Mouse (Mus musculus) intestine, embryonic 14.5 days (tissue): ENCODE data around the gene Ip6k2. TPM values are rescaled to one million over a fixed set of nuclear protein-coding genes. Genes with fewer than 3 reads are reported as not detected.

ENCODE experiments used
- ATAC-seq: fragments of 200-750 bp; cut with Nextera tagmentation; replicated peaks from 2 replicates; pipeline ENCODE4 v1.8.0; 2017; ENCODE audit warnings: low read depth, moderate number of reproducible peaks, moderate TSS enrichment, moderate library complexity; ENCODE audit not compliant: low FRiP score, low TSS enrichment
- DNase-seq: peaks from one replicate; pipeline ENCODE4 v3.0.0-alpha.2; 2018; ENCODE audit warnings: low spot score
- H3K27ac ChIP-seq: fragments of 300-500 bp; sonication (generic); 2 replicates; pipeline ENCODE4 v1.5.1; 2014; ENCODE audit warnings: low read depth, mild to moderate bottlenecking, control low read depth
- H3K27me3 ChIP-seq: fragments of 300-500 bp; sonication (generic); replicated peaks from 2 replicates; pipeline ENCODE4 v1.6.1; 2014; ENCODE audit warnings: low read length, control low read depth; ENCODE audit not compliant: control insufficient read depth, insufficient read depth
- H3K36me3 ChIP-seq: fragments of 300-500 bp; sonication (generic); 2 replicates; pipeline ENCODE4 v1.6.1; 2014; ENCODE audit warnings: low read length, control low read depth; ENCODE audit not compliant: control insufficient read depth, insufficient read depth
- H3K4me1 ChIP-seq: fragments of 300-500 bp; sonication (generic); replicated peaks from 2 replicates; pipeline ENCODE4 v1.6.1; 2014; ENCODE audit warnings: low read length, control low read depth, mixed read lengths; ENCODE audit not compliant: control insufficient read depth, insufficient read depth
- H3K4me2 ChIP-seq: fragments of 300-500 bp; sonication (generic); 2 replicates; pipeline ENCODE4 v1.6.1; 2014; ENCODE audit warnings: low read length
- H3K4me3 ChIP-seq: fragments of 300-500 bp; sonication (generic); 2 replicates; pipeline ENCODE4 v1.5.1; 2014; ENCODE audit warnings: low read depth, low read length, control low read depth, mixed read lengths
- H3K9ac ChIP-seq: fragments of 300-500 bp; sonication (generic); 2 replicates; pipeline ENCODE4 v1.6.1; 2014; ENCODE audit warnings: mild to moderate bottlenecking, low read length
- H3K9me3 ChIP-seq: fragments of 300-500 bp; sonication (generic); 2 replicates; pipeline ENCODE4 v1.6.1; 2016; ENCODE audit warnings: low read length, control low read depth; ENCODE audit not compliant: control insufficient read depth
- WGBS: fragments of 180-500 bp; shearing (Covaris S2); extraction: QIAGEN DNeasy Blood & Tissue Kit; methylation state at CpG from one replicate; pipeline ENCODE4 v1.1.7; 2014; 5-methylcytosine and 5-hydroxymethylcytosine counted together
- polyA plus RNA-seq: library from polyadenylated mRNA; unstranded; fragments of >200 nt; fragmentation: Nextera tagmentation; extraction: Ambion mirVana; gene quantifications from 2 replicates; pipeline ENCODE4 v1.2.1, GENCODE M21; 2014

The Ip6k2 gene
- polyA plus RNA-seq, 1 experiment from 2014 or later, result 107 TPM

DNA sequence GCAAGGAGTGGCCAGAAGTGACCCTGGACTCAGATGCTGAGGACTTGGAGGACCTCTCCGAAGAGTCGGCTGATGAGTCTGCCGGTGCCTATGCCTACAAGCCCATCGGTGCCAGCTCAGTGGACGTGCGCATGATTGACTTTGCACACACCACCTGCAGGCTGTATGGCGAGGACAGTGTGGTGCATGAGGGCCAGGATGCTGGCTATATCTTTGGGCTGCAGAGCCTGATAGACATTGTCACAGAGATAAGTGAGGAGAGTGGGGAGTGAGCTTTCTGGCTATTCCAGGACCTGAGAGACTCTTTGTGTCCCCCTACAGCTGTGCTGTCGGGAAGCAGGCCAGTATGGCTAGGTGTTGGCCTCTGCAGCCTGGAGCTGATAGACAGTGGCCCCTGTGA lies 22.2 kb downstream of the Ip6k2 start:
- H3K36me3 ChIP-seq, result peaks cover 62% of the 10 kb centered on the region
- H3K9me3 ChIP-seq, result no peaks in the 10 kb centered on the region
- no peak overlapping the region for H3K4me3 ChIP-seq
- ATAC-seq (no peak), DNase-seq (no peak)
- H3K27ac ChIP-seq, result no peak overlapping the region
- no peaks in the 10 kb centered on the region for H3K27me3 ChIP-seq
- H3K4me2 ChIP-seq, result no peak overlapping the region
- no peak overlapping the region for H3K9ac ChIP-seq
- WGBS, result 83% methylated on average over 8 of the region's 8 CpGs
- no peaks in the 10 kb centered on the region; the same call in 1 of the 2 replicates for H3K4me1 ChIP-seq

DNA sequence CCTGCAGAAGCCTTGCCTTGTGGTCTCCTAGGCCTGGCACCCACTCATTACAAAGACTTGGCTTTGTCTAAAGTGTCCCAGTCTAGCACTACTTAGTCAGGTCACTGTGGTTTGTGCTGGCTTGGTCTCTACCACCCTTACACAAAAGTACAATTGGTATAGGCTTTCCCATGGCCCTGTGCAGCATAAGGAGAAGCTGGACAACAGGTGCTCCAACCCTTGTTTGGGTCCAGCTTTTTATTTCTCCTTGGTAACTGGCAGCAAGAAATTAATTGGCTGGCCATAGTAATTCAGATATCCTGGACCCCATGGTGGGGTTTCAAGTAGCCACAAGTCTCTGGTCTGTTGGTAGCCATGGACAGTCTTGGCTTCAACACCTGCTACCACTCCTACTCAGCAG lies 22.8 kb downstream of the Ip6k2 start:
- no peak overlapping the region for H3K27ac ChIP-seq
- H3K36me3 ChIP-seq, result peaks cover 62% of the 10 kb centered on the region
- DNase-seq, result no peak
- H3K9ac ChIP-seq, result no peak overlapping the region
- H3K27me3 ChIP-seq, result no peaks in the 10 kb centered on the region
- ATAC-seq, result no peak
- H3K4me3 ChIP-seq, result no peak overlapping the region
- no peaks in the 10 kb centered on the region for H3K9me3 ChIP-seq
- H3K4me1 ChIP-seq, result no peaks in the 10 kb centered on the region; the same call in 1 of the 2 replicates
- no peak overlapping the region for H3K4me2 ChIP-seq

DNA sequence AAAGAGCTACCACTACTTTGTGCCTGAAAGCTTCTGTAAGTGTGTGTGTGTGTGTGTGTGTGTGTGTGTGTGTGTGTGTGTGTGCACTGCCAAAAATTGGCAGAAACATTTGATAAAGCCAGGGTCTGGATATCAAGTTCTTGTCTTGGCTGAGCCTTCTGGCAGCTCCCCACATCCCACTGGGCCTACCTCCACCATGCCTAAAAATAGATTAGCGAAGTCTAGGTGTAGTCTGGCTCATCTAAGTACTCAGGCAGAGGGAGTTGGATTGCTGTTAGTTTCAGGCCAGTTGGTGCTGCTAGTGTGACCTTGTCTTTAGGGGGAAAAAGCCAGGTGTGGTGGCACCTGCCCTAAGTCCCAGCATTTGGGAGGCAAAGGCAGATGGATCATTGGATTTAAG lies 23.2 kb downstream of the Ip6k2 start:
- Histone ChIP-seq H3K27me3 (no peaks in the 10 kb centered on the region), H3K4me1 (no peaks in the 10 kb centered on the region; the same call in 1 of the 2 replicates), H3K9me3 (no peaks in the 10 kb centered on the region), H3K9ac (no peak overlapping the region), H3K4me3 (no peak overlapping the region), H3K4me2 (no peak overlapping the region), H3K27ac (no peak overlapping the region), H3K36me3 (peaks cover 60% of the 10 kb centered on the region)
- 95% methylated on average over 1 of the region's 1 CpGs for WGBS
- ATAC-seq, result no peak
- DNase-seq, result no peak

DNA sequence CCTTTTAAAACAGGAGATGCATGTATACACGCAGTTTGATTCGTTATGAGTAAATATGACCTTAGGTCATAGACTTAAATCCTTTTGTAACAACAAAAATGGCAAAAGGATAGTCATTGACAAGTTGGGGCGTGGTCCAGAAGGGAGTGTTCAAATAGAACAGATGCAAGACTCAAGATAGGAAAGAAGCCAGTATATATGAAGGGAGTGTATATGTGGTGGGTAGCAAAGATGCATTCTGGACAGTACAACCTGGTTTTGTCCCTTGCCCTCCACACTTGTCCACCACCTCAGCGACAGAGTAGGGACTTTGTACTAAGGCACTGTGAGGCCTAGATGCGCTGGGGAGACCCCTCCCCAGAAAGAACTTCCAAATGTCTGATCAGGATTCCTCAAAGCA lies 24.1 kb downstream of the Ip6k2 start:
- peaks cover 57% of the 10 kb centered on the region for H3K36me3 ChIP-seq
- no peaks in the 10 kb centered on the region for H3K9me3 ChIP-seq
- WGBS, result 75% methylated on average over 5 of the region's 5 CpGs
- no peak overlapping the region for H3K4me3 ChIP-seq
- H3K9ac ChIP-seq, result no peak overlapping the region
- no peak overlapping the region for H3K4me2 ChIP-seq
- H3K27me3 ChIP-seq, result no peaks in the 10 kb centered on the region
- DNase-seq, result no peak
- H3K27ac ChIP-seq, result no peak overlapping the region
- peak; percentile 48 for ATAC-seq
- no peaks in the 10 kb centered on the region; the same call in 1 of the 2 replicates for H3K4me1 ChIP-seq

DNA sequence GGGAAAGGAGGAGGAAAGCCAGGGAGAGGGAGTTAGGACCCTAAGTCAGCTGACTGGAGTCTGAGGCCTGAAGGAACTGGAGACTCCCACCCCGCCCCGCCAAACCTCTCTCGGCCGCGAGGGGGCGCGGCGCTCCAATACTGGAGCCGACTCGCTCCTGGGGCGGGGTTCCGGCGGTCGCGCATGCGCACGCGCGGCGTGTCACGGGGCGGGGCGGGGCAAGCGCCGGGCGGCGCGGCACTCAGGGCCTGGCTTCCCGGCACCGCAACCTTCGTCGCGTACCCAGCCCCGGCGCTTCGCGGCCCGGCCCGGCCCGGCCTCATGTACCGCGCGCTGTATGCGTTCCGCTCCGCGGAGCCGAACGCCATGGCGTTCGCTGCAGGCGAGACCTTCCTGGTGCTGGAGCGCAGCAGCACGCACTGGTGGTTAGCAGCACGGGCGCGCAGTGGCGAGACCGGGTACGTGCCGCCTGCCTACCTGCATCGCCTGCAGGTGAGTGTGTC lies 24.6 kb downstream of the Ip6k2 start, which contains the start of gene Nckipsd:
Gene Nckipsd, plus strand, starts transcription at position 206 of the 503 bp plus-strand sequence.
- ATAC-seq (peak; percentile 88), DNase-seq (peak; percentile 95)
- whole genome bisulfite sequencing, result under 1% methylated on average over 51 of the region's 62 CpGs
- H3K9ac ChIP-seq, result peak within 1 kb of the TSS; percentile 70
- H3K4me1 ChIP-seq, result no peaks in the 10 kb centered on the region; the same call in 1 of the 2 replicates
- no peaks in the 10 kb centered on the region for H3K9me3 ChIP-seq
- H3K27me3 ChIP-seq, result no peaks in the 10 kb centered on the region
- peaks cover 56% of the 10 kb centered on the region for H3K36me3 ChIP-seq
- no peak within 1 kb of the TSS for H3K27ac ChIP-seq
- peak within 1 kb of the TSS; percentile 61 for H3K4me2 ChIP-seq
- H3K4me3 ChIP-seq, result peak within 1 kb of the TSS; percentile 81

DNA sequence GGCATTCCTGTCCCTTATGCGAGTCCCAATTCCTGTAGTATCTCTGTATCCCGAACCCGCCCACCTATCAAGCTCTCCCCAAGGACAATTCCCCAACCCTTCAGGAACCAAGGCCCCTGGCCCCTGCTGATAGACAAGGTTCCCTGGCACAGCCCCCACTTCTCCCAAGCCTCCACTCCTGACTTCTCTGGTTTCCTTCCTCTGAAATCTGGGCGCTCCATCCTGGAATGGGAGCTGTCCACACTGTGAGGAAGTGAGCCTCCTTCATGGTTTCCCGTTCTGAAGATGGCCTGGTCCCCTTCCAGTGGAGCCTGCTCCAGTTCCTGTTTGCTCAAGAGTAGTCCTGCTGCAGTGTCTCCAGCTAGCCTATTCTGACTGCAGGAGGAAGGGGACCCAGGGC lies 25.6 kb downstream of the Ip6k2 start:
- 48% methylated on average over 5 of the region's 5 CpGs for whole genome bisulfite sequencing
- H3K4me1 ChIP-seq, result no peaks in the 10 kb centered on the region; the same call in 1 of the 2 replicates
- ATAC-seq, result no peak
- H3K4me3 ChIP-seq, result 0 out of 2 replicates have a peak overlapping the region, but pooled peaks have one; percentile 81
- no peaks in the 10 kb centered on the region for H3K27me3 ChIP-seq
- no peak overlapping the region for H3K27ac ChIP-seq
- no peaks in the 10 kb centered on the region for H3K9me3 ChIP-seq
- H3K9ac ChIP-seq, result no peak overlapping the region
- no peak for DNase-seq
- peak overlapping the region; percentile 61 for H3K4me2 ChIP-seq
- H3K36me3 ChIP-seq, result peaks cover 52% of the 10 kb centered on the region

DNA sequence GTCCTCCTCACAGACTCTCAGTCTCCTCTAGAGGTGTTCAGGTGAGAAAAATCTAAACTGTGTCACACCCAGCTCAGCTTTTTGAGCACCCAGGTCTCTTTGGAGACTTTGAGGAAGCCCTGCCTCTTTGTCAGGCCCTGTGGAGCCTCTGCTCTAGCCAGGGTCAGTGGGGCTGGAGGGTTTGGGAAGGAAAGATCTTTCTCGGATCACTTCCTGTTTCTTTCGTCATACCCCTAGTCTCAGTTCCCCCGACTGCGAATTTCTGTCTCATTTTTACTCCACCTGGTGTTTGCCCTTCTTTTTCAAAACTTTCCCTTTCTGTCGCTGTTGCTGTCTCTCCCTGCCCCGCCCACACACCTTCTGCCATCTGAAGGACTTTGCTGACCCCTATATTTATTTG lies 26.1 kb downstream of the Ip6k2 start:
- WGBS, result 78% methylated on average over 6 of the region's 6 CpGs
- Histone ChIP-seq H3K4me1 (no peaks in the 10 kb centered on the region; the same call in 1 of the 2 replicates), H3K27me3 (no peaks in the 10 kb centered on the region), H3K36me3 (peaks cover 52% of the 10 kb centered on the region), H3K9me3 (no peaks in the 10 kb centered on the region), H3K4me3 (no peak overlapping the region), H3K4me2 (no peak overlapping the region), H3K27ac (no peak overlapping the region), H3K9ac (no peak overlapping the region)
- DNase-seq (no peak), ATAC-seq (no peak)

DNA sequence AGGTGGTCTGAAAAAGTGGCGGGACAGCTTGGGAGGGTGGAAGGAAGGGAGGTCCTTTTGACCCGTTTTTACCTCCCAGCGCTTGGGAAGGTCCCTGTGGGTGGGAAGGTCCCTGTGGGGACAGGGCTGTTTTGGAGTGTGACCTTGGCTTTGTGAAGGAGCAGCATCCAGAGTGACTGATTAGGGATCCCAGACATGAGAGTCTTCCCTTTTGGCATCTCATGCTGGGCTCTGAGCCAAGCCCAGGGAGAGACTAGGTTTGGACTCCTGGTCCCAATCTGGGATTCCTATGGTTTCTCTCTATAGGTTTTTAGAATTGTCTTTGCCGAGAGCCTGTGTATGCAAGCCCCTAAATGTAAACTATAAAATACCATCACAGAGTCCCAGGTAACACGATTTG lies 26.9 kb downstream of the Ip6k2 start:
- Histone ChIP-seq H3K27me3 (no peaks in the 10 kb centered on the region), H3K27ac (no peak overlapping the region), H3K4me2 (no peak overlapping the region), H3K36me3 (peaks cover 52% of the 10 kb centered on the region), H3K9ac (no peak overlapping the region), H3K4me1 (no peaks in the 10 kb centered on the region; the same call in 1 of the 2 replicates), H3K9me3 (no peaks in the 10 kb centered on the region), H3K4me3 (no peak overlapping the region)
- DNase-seq, result no peak
- ATAC-seq, result no peak
- 85% methylated on average over 5 of the region's 5 CpGs for WGBS

DNA sequence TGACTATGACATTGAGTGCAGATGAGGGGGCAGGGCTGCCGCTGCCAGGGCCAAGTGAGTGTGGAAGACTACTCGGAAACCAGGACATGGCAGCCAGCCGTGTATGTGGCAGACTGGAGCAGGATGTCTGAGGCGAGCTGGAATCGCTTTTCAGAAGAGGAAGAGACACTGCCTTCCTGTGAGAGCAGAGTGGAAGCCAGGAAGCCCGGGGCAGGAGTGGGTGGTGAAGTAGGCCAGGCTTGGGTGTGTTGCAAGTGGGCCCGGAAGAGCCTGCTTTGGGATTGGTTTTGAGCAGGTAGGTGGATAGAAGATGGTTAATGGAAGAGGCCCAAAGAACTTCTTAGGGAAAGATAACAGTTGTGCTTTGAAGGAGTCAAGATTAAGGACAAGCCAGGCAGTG lies 32.0 kb downstream of the Ip6k2 start:
- Histone ChIP-seq H3K4me3 (no peak overlapping the region), H3K27me3 (no peaks in the 10 kb centered on the region), H3K27ac (no peak overlapping the region), H3K36me3 (peaks cover 49% of the 10 kb centered on the region), H3K9ac (no peak overlapping the region), H3K4me1 (no peaks in the 10 kb centered on the region), H3K4me2 (no peak overlapping the region), H3K9me3 (no peaks in the 10 kb centered on the region)
- ATAC-seq (no peak), DNase-seq (no peak)
- 89% methylated on average over 7 of the region's 7 CpGs for WGBS
